ENCODE assay signal across 18 mouse cellular contexts in genomic region chr4:149871014-149871413, GRCm38 (mm10).
DNase-seq lines count a peak whose midpoint lies in the region; ATAC-seq and TF ChIP-seq lines count a peak whose summit lies in the region.
"Had no signal": no experiment of that assay in that cellular context is flagged by ENCODE, and none has a peak within 500 bp of the region (broad histone marks: within the 10 kb centered on the region; RNA-seq: fewer than 3 reads in every experiment).

No protein-coding gene starts in this region.

- no peak overlapping the region for H3K4me2 ChIP-seq in stomach, embryonic 16.5 days (ENCODE audit: low read depth, low read length)
- no peak overlapping the region for H3K4me2 ChIP-seq in stomach, postnatal 0 days (replicated peaks; ENCODE audit: low read depth)
- H3K4me2 ChIP-seq in lung, embryonic 14.5 days = no peak overlapping the region
- H3K4me2 ChIP-seq: hindbrain, embryonic 14.5 days; liver, embryonic 11.5 days; neural tube, embryonic 13.5 days; stomach, embryonic 15.5 days had no signal

- peaks cover 9% of the 10 kb centered on the region for H3K4me1 ChIP-seq in stomach, embryonic 16.5 days (ENCODE audit: control insufficient read depth, insufficient read depth, low read length)
- H3K4me1 ChIP-seq in stomach, postnatal 0 days (replicated peaks; ENCODE audit: control insufficient read depth, insufficient read depth) = peaks cover under 1% of the 10 kb centered on the region; the same call in 1 of the 2 replicates
- H3K4me1 ChIP-seq in lung, embryonic 14.5 days (ENCODE audit: insufficient read depth) = peaks cover 18% of the 10 kb centered on the region

- no peak overlapping the region for H3K9ac ChIP-seq in stomach, embryonic 16.5 days (ENCODE audit: low read length)
- H3K9ac ChIP-seq in stomach, postnatal 0 days (ENCODE audit: low read length) = no peak overlapping the region
- no peak overlapping the region for H3K9ac ChIP-seq in lung, embryonic 14.5 days
- H3K9ac ChIP-seq: hindbrain, embryonic 14.5 days; neural tube, embryonic 13.5 days; stomach, embryonic 15.5 days had no signal

- no peak for TF ChIP-seq EP300 in stomach, postnatal 0 days (optimal IDR thresholded peaks at IDR 0.05)

- H3K36me3 ChIP-seq in stomach, embryonic 16.5 days (ENCODE audit: control insufficient read depth, insufficient read depth, low read length) = no peaks in the 10 kb centered on the region
- H3K36me3 ChIP-seq in stomach, postnatal 0 days (ENCODE audit: control insufficient read depth, insufficient read depth, low read length) = no peaks in the 10 kb centered on the region
- H3K36me3 ChIP-seq in lung, embryonic 14.5 days (ENCODE audit: insufficient read depth) = no peaks in the 10 kb centered on the region
- H3K36me3 ChIP-seq: neural tube, embryonic 13.5 days; stomach, embryonic 15.5 days had no signal

- 0 out of 2 replicates have a peak, but pooled peaks have one; percentile 23 for ATAC-seq in stomach, embryonic 16.5 days (ENCODE audit: insufficient read depth, low FRiP score)
- no peak for ATAC-seq in stomach, postnatal 0 days (ENCODE audit: low FRiP score, low TSS enrichment)
- ATAC-seq in lung, embryonic 14.5 days (ENCODE audit: insufficient read depth) = peak; percentile 94
- ATAC-seq: forebrain, embryonic 16.5 days; midbrain, embryonic 16.5 days had no signal

- no peaks in the 10 kb centered on the region for H3K27me3 ChIP-seq in stomach, embryonic 16.5 days (ENCODE audit: control insufficient read depth, insufficient read depth, low read length)
- H3K27me3 ChIP-seq in stomach, postnatal 0 days (ENCODE audit: control insufficient read depth, insufficient read depth, low read length) = no peaks in the 10 kb centered on the region
- no peaks in the 10 kb centered on the region for H3K27me3 ChIP-seq in lung, embryonic 14.5 days (ENCODE audit: insufficient read depth, low read length)
- H3K27me3 ChIP-seq: neural tube, embryonic 13.5 days; stomach, embryonic 15.5 days had no signal

- no peak overlapping the region for H3K27ac ChIP-seq in stomach, embryonic 16.5 days (ENCODE audit: low read length)
- no peak overlapping the region for H3K27ac ChIP-seq in stomach, postnatal 0 days (replicated peaks)
- peak overlapping the region; percentile 73; the same call in 1 of the 2 replicates for H3K27ac ChIP-seq in lung, embryonic 14.5 days (ENCODE audit: low read depth)
- H3K27ac ChIP-seq: heart, adult 2 months; hindbrain, embryonic 14.5 days; neural tube, embryonic 13.5 days; stomach, embryonic 15.5 days had no signal

- 65% methylated on average over 11 of the region's 11 CpGs for WGBS in stomach, embryonic 16.5 days
- WGBS in stomach, postnatal 0 days = 64% methylated on average over 11 of the region's 11 CpGs
- WGBS in lung, embryonic 14.5 days = 28% methylated on average over 11 of the region's 11 CpGs

- TF ChIP-seq CTCF in stomach, postnatal 0 days (IDR thresholded peaks at IDR 0.05; ENCODE audit: low read depth) = no peak
- no peak for TF ChIP-seq CTCF in lung, embryonic 14.5 days (IDR thresholded peaks at IDR 0.05; ENCODE audit: low read depth)

- 0 out of 2 replicates have a peak, but pooled peaks cover 3% of the 10 kb centered on the region for H3K9me3 ChIP-seq in stomach, embryonic 16.5 days (replicated peaks; ENCODE audit: control insufficient read depth, low read length)
- no peaks in the 10 kb centered on the region for H3K9me3 ChIP-seq in stomach, postnatal 0 days (ENCODE audit: control insufficient read depth, low read length)
- H3K9me3 ChIP-seq in lung, embryonic 14.5 days (ENCODE audit: low read depth, low read length) = no peaks in the 10 kb centered on the region
- H3K9me3 ChIP-seq: neural tube, embryonic 13.5 days; stomach, embryonic 15.5 days had no signal

- DNase-seq in kidney, postnatal 10 days = peak; percentile 67
- no peak for DNase-seq in kidney, adult 9 months
- no peak for DNase-seq in stomach, postnatal 0 days (ENCODE audit: low spot score)
- DNase-seq in lung, embryonic 14.5 days = peak; percentile 95
- no peak for DNase-seq in urinary bladder, postnatal 4 days (ENCODE audit: low spot score in 2 of 2)
- DNase-seq in adrenal gland, postnatal 10 days = no peak
- DNase-seq: adrenal gland, adult 8-10 months; cerebellum, adult 2 months; gastrocnemius, postnatal 10 days; heart, adult 2 months; heart, postnatal 10 days had no signal

- H3K4me3 ChIP-seq in stomach, embryonic 16.5 days (replicated peaks; ENCODE audit: low read length) = no peak overlapping the region
- H3K4me3 ChIP-seq in stomach, postnatal 0 days (ENCODE audit: low read depth, low read length) = no peak overlapping the region
- H3K4me3 ChIP-seq in lung, embryonic 14.5 days (ENCODE audit: low read depth, low read length) = no peak overlapping the region
- H3K4me3 ChIP-seq: heart, adult 2 months; neural tube, embryonic 13.5 days; stomach, embryonic 15.5 days had no signal

Comparison
In these comparisons a context has a peak if more than half of its experiments do, and no peak if none do; other contexts are left out.
1. DNase-seq: peak in kidney, postnatal 10 days (single experiment) and lung, embryonic 14.5 days (single experiment); none in kidney, adult 9 months (single experiment), stomach, postnatal 0 days (single experiment), urinary bladder, postnatal 4 days (0 of 2) and adrenal gland, postnatal 10 days (single experiment).